Mouse (Mus musculus): ENCODE data around the gene Tex19.2. TPM values are rescaled to one million over a fixed set of nuclear protein-coding genes. Genes with fewer than 3 reads are reported as not detected.
A peak's percentile ranks its signal among the peaks of the same experiment; 100 is the strongest.

The Tex19.2 gene
- polyA plus RNA-seq, 1 experiment from 2014 or later, result not detected

- Histone ChIP-seq H3K27ac (replicated peaks) (no peak overlapping the region), H3K4me1 (peaks cover 11% of the 10 kb centered on the region), H3K4me2 (no peak overlapping the region), H3K36me3 (no peaks in the 10 kb centered on the region), H3K27me3 (replicated peaks) (peaks cover 14% of the 10 kb centered on the region), H3K4me3 (no peak overlapping the region), H3K9ac (no peak overlapping the region), H3K9me3 (no peaks in the 10 kb centered on the region)
- no peak for ATAC-seq (ENCODE audit: extremely low read depth, insufficient number of reproducible peaks, low FRiP score, low TSS enrichment)
- WGBS, result 21% methylated on average over 1 of the region's 1 CpGs
These were observed 16.1 kb upstream of the Tex19.2 start for GRCm38 (mm10) chr11:121134600-121134999.

GRCm38 (mm10) chr11:121129616-121130015, 11.1 kb upstream of the Tex19.2 start:
- H3K4me1 ChIP-seq, result peaks cover 10% of the 10 kb centered on the region
- no peak overlapping the region for H3K4me3 ChIP-seq
- ATAC-seq (ENCODE audit: extremely low read depth, insufficient number of reproducible peaks, low FRiP score, low TSS enrichment), result no peak
- no peaks in the 10 kb centered on the region; the same call in none of the 2 replicates for H3K27me3 ChIP-seq (replicated peaks)
- no peak overlapping the region for H3K9ac ChIP-seq
- no peak overlapping the region for H3K4me2 ChIP-seq
- H3K27ac ChIP-seq (replicated peaks), result no peak overlapping the region
- 62% methylated on average over 1 of the region's 1 CpGs for WGBS
- no peaks in the 10 kb centered on the region for H3K36me3 ChIP-seq
- no peaks in the 10 kb centered on the region for H3K9me3 ChIP-seq

GRCm38 (mm10) chr11:121127441-121127840, 9.0 kb upstream of the Tex19.2 start:
- no peak overlapping the region for H3K9ac ChIP-seq
- peaks cover 9% of the 10 kb centered on the region for H3K4me1 ChIP-seq
- ATAC-seq (ENCODE audit: extremely low read depth, insufficient number of reproducible peaks, low FRiP score, low TSS enrichment), result no peak
- no peak overlapping the region for H3K27ac ChIP-seq (replicated peaks)
- no peaks in the 10 kb centered on the region for H3K36me3 ChIP-seq
- H3K4me2 ChIP-seq, result no peak overlapping the region
- 82% methylated on average over 3 of the region's 3 CpGs for WGBS
- H3K4me3 ChIP-seq, result no peak overlapping the region
- no peaks in the 10 kb centered on the region for H3K9me3 ChIP-seq
- H3K27me3 ChIP-seq (replicated peaks), result no peaks in the 10 kb centered on the region; the same call in none of the 2 replicates

- WGBS, result 74% methylated on average over 1 of the region's 1 CpGs
- Histone ChIP-seq H3K4me2 (no peak overlapping the region), H3K9me3 (no peaks in the 10 kb centered on the region), H3K9ac (no peak overlapping the region), H3K27me3 (replicated peaks) (no peaks in the 10 kb centered on the region; the same call in none of the 2 replicates), H3K4me1 (peaks cover 20% of the 10 kb centered on the region), H3K36me3 (no peaks in the 10 kb centered on the region), H3K4me3 (no peak overlapping the region), H3K27ac (replicated peaks) (peak overlapping the region; percentile 8; the same call in 1 of the 2 replicates)
- ATAC-seq (ENCODE audit: extremely low read depth, insufficient number of reproducible peaks, low FRiP score, low TSS enrichment), result no peak
These were observed 7.9 kb upstream of the Tex19.2 start for GRCm38 (mm10) chr11:121126395-121126794.

- 51% methylated on average over 3 of the region's 3 CpGs for WGBS
These were observed 7.2 kb upstream of the Tex19.2 start for GRCm38 (mm10) chr11:121125522-121126172.

GRCm38 (mm10) chr11:121123438-121123837, 5.0 kb upstream of the Tex19.2 start:
- H3K9ac ChIP-seq, result no peak overlapping the region
- H3K4me1 ChIP-seq, result peaks cover 28% of the 10 kb centered on the region
- no peaks in the 10 kb centered on the region for H3K9me3 ChIP-seq
- ATAC-seq (ENCODE audit: extremely low read depth, insufficient number of reproducible peaks, low FRiP score, low TSS enrichment), result no peak
- no peak overlapping the region for H3K4me3 ChIP-seq
- H3K27ac ChIP-seq (replicated peaks), result no peak overlapping the region
- H3K27me3 ChIP-seq (replicated peaks), result no peaks in the 10 kb centered on the region; the same call in 1 of the 2 replicates
- no peak overlapping the region for H3K4me2 ChIP-seq
- H3K36me3 ChIP-seq, result no peaks in the 10 kb centered on the region
- WGBS, result 79% methylated on average over 4 of the region's 4 CpGs

More at GRCm38 (mm10) chr11:121125522-121126172, 7.2 kb upstream of the Tex19.2 start:
- H3K4me2 ChIP-seq, result no peak overlapping the region
- no peaks in the 10 kb centered on the region; the same call in none of the 2 replicates for H3K27me3 ChIP-seq (replicated peaks)
- peaks cover 27% of the 10 kb centered on the region for H3K4me1 ChIP-seq
- H3K9ac ChIP-seq, result no peak overlapping the region
- no peak for ATAC-seq (ENCODE audit: extremely low read depth, insufficient number of reproducible peaks, low FRiP score, low TSS enrichment)
- no peak overlapping the region for H3K4me3 ChIP-seq
- H3K36me3 ChIP-seq, result no peaks in the 10 kb centered on the region
- H3K9me3 ChIP-seq, result no peaks in the 10 kb centered on the region
- H3K27ac ChIP-seq (replicated peaks), result peak overlapping the region; percentile 8; the same call in 1 of the 2 replicates

GRCm38 (mm10) chr11:121122024-121122670, 3.7 kb upstream of the Tex19.2 start:
- H3K4me2 ChIP-seq, result no peak overlapping the region
- H3K27me3 ChIP-seq (replicated peaks), result no peaks in the 10 kb centered on the region
- no peaks in the 10 kb centered on the region for H3K9me3 ChIP-seq
- peaks cover 28% of the 10 kb centered on the region for H3K4me1 ChIP-seq
- no peaks in the 10 kb centered on the region for H3K36me3 ChIP-seq
- H3K27ac ChIP-seq (replicated peaks), result peak overlapping the region; percentile 86
- ATAC-seq (ENCODE audit: extremely low read depth, insufficient number of reproducible peaks, low FRiP score, low TSS enrichment), result no peak
- H3K4me3 ChIP-seq, result no peak overlapping the region
- 0 out of 2 replicates have a peak overlapping the region, but pooled peaks have one; percentile 28 for H3K9ac ChIP-seq
- WGBS, result 5% methylated on average over 2 of the region's 2 CpGs

GRCm38 (mm10) chr11:121121151-121121550, 2.7 kb upstream of the Tex19.2 start:
- H3K9me3 ChIP-seq, result no peaks in the 10 kb centered on the region
- peaks cover 27% of the 10 kb centered on the region for H3K4me1 ChIP-seq
- no peak overlapping the region for H3K9ac ChIP-seq
- H3K27ac ChIP-seq (replicated peaks), result peak overlapping the region; percentile 86
- WGBS, result 45% methylated on average over 3 of the region's 3 CpGs
- peaks cover 6% of the 10 kb centered on the region; the same call in 1 of the 2 replicates for H3K27me3 ChIP-seq (replicated peaks)
- H3K4me3 ChIP-seq, result no peak overlapping the region
- H3K4me2 ChIP-seq, result no peak overlapping the region
- no peak for ATAC-seq (ENCODE audit: extremely low read depth, insufficient number of reproducible peaks, low FRiP score, low TSS enrichment)
- no peaks in the 10 kb centered on the region for H3K36me3 ChIP-seq

GRCm38 (mm10) chr11:121118106-121118505, 371 bp downstream of the Tex19.2 start:
- H3K9me3 ChIP-seq, result no peaks in the 10 kb centered on the region
- 89% methylated on average over 18 of the region's 18 CpGs for WGBS
- H3K9ac ChIP-seq, result no peak overlapping the region
- no peaks in the 10 kb centered on the region for H3K36me3 ChIP-seq
- H3K4me1 ChIP-seq, result peaks cover 22% of the 10 kb centered on the region
- H3K4me2 ChIP-seq, result no peak overlapping the region
- no peak overlapping the region for H3K4me3 ChIP-seq
- ATAC-seq (ENCODE audit: extremely low read depth, insufficient number of reproducible peaks, low FRiP score, low TSS enrichment), result no peak
- H3K27ac ChIP-seq (replicated peaks), result no peak overlapping the region
- H3K27me3 ChIP-seq (replicated peaks), result peaks cover 20% of the 10 kb centered on the region

- Histone ChIP-seq H3K4me2 (no peak overlapping the region), H3K4me3 (no peak overlapping the region), H3K36me3 (no peaks in the 10 kb centered on the region), H3K9me3 (no peaks in the 10 kb centered on the region), H3K27me3 (replicated peaks) (peaks cover 39% of the 10 kb centered on the region), H3K27ac (replicated peaks) (no peak overlapping the region), H3K4me1 (peaks cover 33% of the 10 kb centered on the region), H3K9ac (no peak overlapping the region)
- 72% methylated on average over 5 of the region's 5 CpGs for WGBS
- ATAC-seq (ENCODE audit: extremely low read depth, insufficient number of reproducible peaks, low FRiP score, low TSS enrichment), result no peak
These were observed 6.2 kb downstream of the Tex19.2 start for GRCm38 (mm10) chr11:121112091-121112775.

GRCm38 (mm10) chr11:121111601-121112000, 6.9 kb downstream of the Tex19.2 start:
- Histone ChIP-seq H3K4me3 (no peak overlapping the region), H3K27ac (replicated peaks) (no peak overlapping the region), H3K9ac (no peak overlapping the region), H3K4me2 (no peak overlapping the region), H3K27me3 (replicated peaks) (peaks cover 35% of the 10 kb centered on the region), H3K36me3 (no peaks in the 10 kb centered on the region), H3K4me1 (peaks cover 33% of the 10 kb centered on the region), H3K9me3 (no peaks in the 10 kb centered on the region)
- no peak for ATAC-seq (ENCODE audit: extremely low read depth, insufficient number of reproducible peaks, low FRiP score, low TSS enrichment)
- WGBS, result 50% methylated on average over 1 of the region's 1 CpGs

All from heart, embryonic 13.5 days (tissue).